Comparison of ENCODE assay signal across 8 mouse cellular contexts in the genomic region with DNA sequence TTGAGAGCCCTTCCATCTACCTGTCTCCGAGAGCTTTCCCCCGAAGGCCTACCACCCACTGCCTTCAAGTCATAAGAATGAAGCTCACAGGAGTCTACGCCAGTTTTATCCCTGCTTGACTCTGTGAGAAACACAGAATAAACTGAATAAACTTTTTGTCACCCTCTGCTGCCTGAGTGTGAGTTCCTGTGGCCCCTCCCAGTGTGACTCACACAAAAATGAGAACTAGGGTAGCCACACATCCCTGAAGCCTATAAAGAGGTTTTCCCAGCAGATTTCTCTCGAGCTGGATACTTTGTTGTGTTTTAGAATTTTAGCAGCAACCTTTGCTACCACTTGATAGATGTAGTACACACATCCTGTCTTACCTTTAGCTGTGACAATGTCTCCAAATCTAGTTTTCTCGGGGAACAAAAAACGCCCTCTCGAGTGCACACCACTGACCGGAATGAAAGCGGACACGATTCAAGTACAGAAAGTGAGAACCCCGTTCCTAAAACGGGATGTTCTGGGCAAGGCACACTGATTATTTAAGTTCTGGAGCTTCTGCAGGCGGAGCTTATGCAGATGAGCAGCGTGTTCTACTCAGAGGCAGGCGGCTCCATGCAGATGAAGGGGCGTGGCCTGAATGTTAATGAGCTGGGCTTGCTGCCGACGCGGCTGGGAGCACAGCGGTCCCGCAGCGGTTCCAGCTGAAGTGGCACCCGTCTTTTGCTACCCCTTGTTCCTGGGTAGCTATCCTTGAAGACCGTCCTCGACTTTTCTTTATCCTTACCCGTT. TPM values are rescaled to one million over a fixed set of nuclear protein-coding genes. Genes with fewer than 3 reads are reported as not detected.
DNase-seq lines count a peak whose midpoint lies in the region; ATAC-seq and TF ChIP-seq lines count a peak whose summit lies in the region.

A gene (plus strand): TSS at position 631 of the 780 bp plus-strand sequence.

- H3K27me3 ChIP-seq in forebrain, postnatal 0 days (ENCODE audit: insufficient read depth, low read length), result no peaks in the 10 kb centered on the region
- H3K27me3 ChIP-seq in lung, embryonic 16.5 days (ENCODE audit: control insufficient read depth, insufficient read depth, low read depth, low read length), result peaks cover 13% of the 10 kb centered on the region
- no peaks in the 10 kb centered on the region for H3K27me3 ChIP-seq in thymus, adult 2 months (ENCODE audit: control insufficient read depth, insufficient read depth, low read length)

- no peaks in the 10 kb centered on the region for H3K9me3 ChIP-seq in forebrain, postnatal 0 days (ENCODE audit: low read length)
- H3K9me3 ChIP-seq in lung, embryonic 16.5 days (ENCODE audit: control insufficient read depth, low read length), result no peaks in the 10 kb centered on the region

- TF ChIP-seq CTCF in forebrain, postnatal 0 days (IDR thresholded peaks at IDR 0.05; ENCODE audit: low read depth), result no peak
- no peak for TF ChIP-seq CTCF in thymus, adult 2 months (IDR thresholded peaks at IDR 0.05; ENCODE audit: borderline replicate concordance, control insufficient read depth, extremely low read depth, insufficient read depth, low read length, poor library complexity)

- H3K36me3 ChIP-seq in forebrain, postnatal 0 days (ENCODE audit: insufficient read depth), result no peaks in the 10 kb centered on the region
- no peaks in the 10 kb centered on the region for H3K36me3 ChIP-seq in lung, embryonic 16.5 days (ENCODE audit: control insufficient read depth, insufficient read depth, low read length)
- H3K36me3 ChIP-seq in thymus, adult 2 months (ENCODE audit: control insufficient read depth, insufficient read depth, low read length), result no peaks in the 10 kb centered on the region

- TF ChIP-seq POLR2A in thymus, adult 2 months (IDR thresholded peaks at IDR 0.05; ENCODE audit: control insufficient read depth, extremely low read depth, insufficient read depth, low read length, poor library complexity), result 0 out of 2 replicates have a peak, but pooled peaks have one; percentile 24

- no peak within 1 kb of the TSS for H3K27ac ChIP-seq in forebrain, postnatal 0 days (ENCODE audit: low read depth, low read length)
- H3K27ac ChIP-seq in lung, embryonic 16.5 days (ENCODE audit: low read length), result peak within 1 kb of the TSS; percentile 44
- H3K27ac ChIP-seq in thymus, adult 2 months (ENCODE audit: control insufficient read depth, insufficient read depth, low read length), result peak within 1 kb of the TSS; percentile 53

- ATAC-seq in forebrain, postnatal 0 days, result peak; percentile 57; the same call in 1 of the 2 replicates
- peak; percentile 68 to 78 for ATAC-seq in hematopoietic stem cell, adult 5-6 weeks (replicated peaks in 1 of 2; ENCODE audit: insufficient read depth in 1 of 2, low FRiP score in 2 of 2, low TSS enrichment in 1 of 2, low read depth in 1 of 2, poor library complexity in 2 of 2, severe bottlenecking in 2 of 2)
- ATAC-seq in lung, embryonic 16.5 days (ENCODE audit: low read depth), result peak; percentile 70

- peaks cover 22% of the 10 kb centered on the region for H3K4me1 ChIP-seq in forebrain, postnatal 0 days (ENCODE audit: insufficient read depth)
- H3K4me1 ChIP-seq in lung, embryonic 16.5 days (replicated peaks; ENCODE audit: control insufficient read depth, insufficient read depth, low read length), result peaks cover 30% of the 10 kb centered on the region
- H3K4me1 ChIP-seq in thymus, adult 2 months (replicated peaks; ENCODE audit: control insufficient read depth, insufficient read depth, low read length), result peaks cover 38% of the 10 kb centered on the region

- 12% methylated on average over 26 of the region's 26 CpGs for WGBS in forebrain, postnatal 0 days
- 10% methylated on average over 26 of the region's 26 CpGs for whole genome bisulfite sequencing in lung, embryonic 16.5 days
- 9% methylated on average over 26 of the region's 26 CpGs for WGBS in thymus, adult 2 months

- peak; percentile 94 for DNase-seq in ES-CJ7 (ENCODE audit: low read depth, low spot score)
- peak; percentile 82 for DNase-seq in cerebellum, adult 11-12 months
- DNase-seq in forebrain, postnatal 0 days, result peak; percentile 91
- peak; percentile 73 for DNase-seq in layer of hippocampus, adult 9-10 months (ENCODE audit: low spot score)
- peak; percentile 85 for DNase-seq in ovary, adult 18-20 months (ENCODE audit: low spot score)
- DNase-seq in thymus, adult 2 months, result peak; percentile 86

- peak within 1 kb of the TSS; percentile 54 for H3K4me3 ChIP-seq in forebrain, postnatal 0 days (ENCODE audit: low read depth, low read length)
- H3K4me3 ChIP-seq in lung, embryonic 16.5 days (ENCODE audit: low read length), result peak within 1 kb of the TSS; percentile 61
- peak within 1 kb of the TSS; percentile 56 for H3K4me3 ChIP-seq in thymus, adult 2 months (ENCODE audit: control insufficient read depth, insufficient read depth, low read length)

- peak within 1 kb of the TSS; percentile 67 for H3K9ac ChIP-seq in forebrain, postnatal 0 days
- peak within 1 kb of the TSS; percentile 67 for H3K9ac ChIP-seq in lung, embryonic 16.5 days (ENCODE audit: low read length)

- H3K4me2 ChIP-seq in forebrain, postnatal 0 days (ENCODE audit: low read depth), result peak within 1 kb of the TSS; percentile 98
- peak within 1 kb of the TSS; percentile 100 for H3K4me2 ChIP-seq in lung, embryonic 16.5 days (ENCODE audit: low read depth, low read length)

RNA-seq across cellular contexts. Expression of the gene that starts here (rescaled TPM):
- total RNA-seq in forebrain, postnatal 0 days (2014; rRNA removed), result 5.5 and 5.8 TPM in 2 replicates
- 4.2 and 4.4 TPM in 2 replicates for polyA plus RNA-seq in forebrain, postnatal 0 days (2015; fragmentation: Nextera tagmentation; extraction: Ambion mirVana)
- 1.1 TPM in 1 of 2 replicates, not detected in the other for total RNA-seq in hematopoietic stem cell, adult 5-6 weeks (2017)
- polyA plus RNA-seq in lung, embryonic 16.5 days (2015; fragmentation: Nextera tagmentation; extraction: Ambion mirVana), result 0.62 and 1.6 TPM in 2 replicates
- 2.9 and 3.5 TPM in 2 replicates for polyA plus RNA-seq in thymus, adult 2 months (2012; rRNA removed)
